Mouse (Mus musculus): ENCODE results near the gene Vangl1.
"Not testable (repeated sequence)": the region's sequence is repeated elsewhere in the genome, so short reads cannot be mapped to it uniquely, and the experiment has no call there.

Vangl1 gene

DNA sequence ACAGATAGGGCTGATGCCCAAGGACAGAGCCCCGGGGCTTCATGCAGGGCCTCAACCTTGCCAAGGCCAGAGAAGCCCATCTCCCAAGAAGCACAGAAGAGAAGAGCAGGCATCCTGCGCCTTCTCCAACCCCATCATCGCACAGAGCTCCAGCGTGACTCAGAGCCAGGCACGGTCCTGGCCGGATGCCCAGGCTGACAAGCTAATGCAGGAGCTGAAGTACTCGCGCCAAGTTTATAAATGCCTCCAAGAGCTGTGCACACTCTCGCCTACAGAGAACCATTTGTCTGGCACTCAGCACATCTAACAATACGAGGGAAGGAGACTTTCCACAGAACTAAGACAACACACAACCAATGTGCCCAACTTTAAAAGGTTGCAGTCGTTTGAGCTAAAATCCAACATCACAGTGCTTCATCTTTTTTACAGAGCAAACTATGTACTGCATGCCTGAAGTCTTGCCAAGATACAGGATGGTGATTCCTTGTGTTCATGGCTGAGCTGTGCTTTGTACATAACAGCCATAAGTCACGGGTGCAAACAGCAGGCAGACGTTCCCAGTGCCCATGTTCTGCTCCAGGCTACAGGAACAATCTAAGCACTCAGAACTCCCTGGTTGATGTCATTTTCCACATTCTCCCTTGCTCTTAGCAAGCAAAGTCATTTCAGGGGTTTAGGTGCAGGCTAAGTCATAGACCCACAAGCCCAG, 35.1 kb downstream of the Vangl1 start:
- DNase-seq (ENCODE audit: low read depth, low spot score): no peak

GRCm38 (mm10) chr3:102167555-102168210, 36.8 kb downstream of the Vangl1 start:
- no peak for DNase-seq (ENCODE audit: low read depth, low spot score)

GRCm38 (mm10) chr3:102166794-102167193, 37.7 kb downstream of the Vangl1 start:
- no peak for DNase-seq (ENCODE audit: low read depth, low spot score)

- no peak for DNase-seq (ENCODE audit: low read depth, low spot score)
These were observed 38.2 kb downstream of the Vangl1 start for GRCm38 (mm10) chr3:102166287-102166620.

GRCm38 (mm10) chr3:102165536-102166286, 38.8 kb downstream of the Vangl1 start:
- DNase-seq (ENCODE audit: low read depth, low spot score): no peak

DNA sequence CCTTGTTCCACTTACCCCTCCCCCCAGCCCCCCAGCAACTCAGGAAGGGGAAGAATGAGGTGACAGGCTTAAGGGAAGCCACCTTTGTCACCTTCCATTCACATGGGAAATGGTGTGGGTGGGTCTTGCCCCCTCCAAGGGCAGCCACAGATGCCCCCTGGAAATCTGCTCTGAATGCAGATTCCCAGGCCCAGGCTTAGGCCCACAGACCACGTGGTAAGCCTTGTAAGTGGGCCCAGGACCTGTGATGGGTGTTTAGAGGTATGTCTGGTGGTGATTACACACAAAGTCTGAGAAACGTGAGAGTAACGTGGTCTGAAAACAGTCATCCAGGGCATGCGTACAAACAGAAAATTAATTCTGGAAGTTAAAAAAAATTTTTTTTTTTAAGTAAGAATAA, 39.6 kb downstream of the Vangl1 start:
- no peak for DNase-seq (ENCODE audit: low read depth, low spot score)

DNA sequence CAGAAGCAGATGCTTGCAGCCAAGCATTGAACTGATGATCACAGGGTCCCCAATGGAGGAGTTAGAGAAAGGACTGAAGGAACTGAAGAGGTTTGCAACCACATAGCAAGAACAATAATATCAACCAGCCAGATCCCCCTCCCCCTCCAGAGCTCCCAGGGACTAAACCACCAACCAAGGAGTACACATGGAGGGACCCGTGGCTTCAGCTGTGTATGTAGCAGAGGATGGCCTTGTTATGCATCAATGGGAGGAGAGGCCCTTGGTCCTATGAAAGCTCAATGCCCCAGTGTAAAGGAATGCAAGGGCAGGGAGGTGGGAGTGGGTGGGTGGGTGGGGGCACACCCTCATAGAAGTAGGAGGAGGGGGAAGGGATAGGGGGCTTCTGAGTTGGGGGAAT, 40.6 kb downstream of the Vangl1 start:
- DNase-seq (ENCODE audit: low read depth, low spot score): not testable (repeated sequence)

DNA sequence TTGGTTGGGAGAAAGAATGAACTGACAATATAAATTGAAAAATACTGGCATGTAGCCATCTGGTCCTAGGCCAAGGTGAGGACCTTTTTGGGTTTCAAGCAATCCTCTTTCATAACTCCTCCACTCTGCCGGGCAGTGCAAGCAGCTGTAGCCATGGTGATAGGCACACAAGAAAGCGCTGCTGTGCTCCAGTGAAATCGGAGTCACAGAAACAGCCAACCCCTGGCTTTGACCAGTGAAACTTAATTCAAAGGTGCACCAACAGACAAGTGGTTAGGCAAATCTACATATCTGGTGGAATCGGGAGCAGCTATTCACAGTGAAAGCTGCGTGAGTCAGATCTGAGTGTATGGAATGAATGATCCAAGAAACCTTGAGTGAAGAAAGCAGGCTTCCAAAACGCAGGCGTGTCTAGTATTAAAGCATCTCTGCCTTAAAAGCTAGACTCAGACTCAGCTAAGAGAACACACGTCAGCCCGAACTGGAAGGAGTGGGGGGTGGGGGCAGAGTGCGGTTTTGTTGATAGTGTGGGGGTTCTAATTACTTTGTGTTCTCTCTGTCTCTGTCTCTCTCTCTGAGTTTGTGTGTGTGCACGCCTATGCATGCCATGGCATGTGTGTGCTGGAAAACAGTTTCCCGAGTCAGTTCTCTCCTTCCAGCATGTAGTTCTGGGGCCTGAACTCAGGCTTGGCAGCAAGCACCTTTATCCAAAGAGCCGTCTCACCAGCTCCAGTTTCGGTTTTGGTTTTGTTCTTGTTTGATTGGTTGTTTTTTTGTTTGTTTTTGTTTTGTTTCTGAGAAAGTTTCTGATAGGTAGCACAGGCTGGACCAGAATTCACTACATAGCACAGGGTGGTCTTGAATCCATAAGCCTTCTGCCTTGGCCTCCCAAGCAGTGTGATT, 44.8 kb downstream of the Vangl1 start:
- DNase-seq (ENCODE audit: low read depth, low spot score): no peak

GRCm38 (mm10) chr3:102158759-102159422, 45.6 kb downstream of the Vangl1 start:
- DNase-seq (ENCODE audit: low read depth, low spot score): no peak

DNA sequence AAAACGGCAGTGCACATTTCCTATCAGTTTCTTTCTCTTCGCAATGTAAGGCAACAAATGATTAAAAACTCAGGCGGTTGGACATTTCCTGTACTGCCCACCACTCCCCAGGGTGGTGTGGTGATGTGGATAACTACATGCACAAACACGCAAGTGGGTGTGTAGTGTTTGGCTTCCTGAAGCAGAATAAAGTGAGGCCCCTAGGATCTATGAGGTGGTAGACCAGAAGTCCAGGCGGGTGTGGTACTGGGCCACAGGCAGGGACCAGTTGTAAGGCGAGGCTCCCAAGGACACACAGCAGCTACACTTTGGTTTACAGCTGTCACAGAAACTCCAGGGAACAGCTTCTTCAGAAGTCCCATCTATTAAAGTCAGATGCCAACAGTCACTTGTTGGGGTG, 46.8 kb downstream of the Vangl1 start:
- no peak for DNase-seq (ENCODE audit: low read depth, low spot score)

DNA sequence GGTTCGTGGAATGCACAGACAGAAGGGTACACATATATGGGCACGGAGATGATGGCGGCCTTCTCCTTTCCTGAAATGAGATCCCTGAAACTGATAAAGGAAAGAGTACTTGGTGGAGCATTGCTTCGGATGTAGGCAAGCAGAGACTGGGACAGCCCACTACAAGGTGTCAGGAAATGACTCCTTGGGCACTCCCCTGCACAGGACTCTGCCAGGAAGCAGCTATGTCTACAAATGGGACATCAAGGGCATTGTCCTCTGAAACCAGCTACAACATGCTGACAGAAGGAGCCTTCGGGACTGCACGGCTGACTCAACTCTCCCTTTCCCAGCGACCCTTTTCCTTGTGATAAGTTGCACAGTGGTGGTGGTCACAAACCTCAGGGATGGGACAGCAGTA, 47.8 kb downstream of the Vangl1 start:
- DNase-seq (ENCODE audit: low read depth, low spot score): no peak

DNA sequence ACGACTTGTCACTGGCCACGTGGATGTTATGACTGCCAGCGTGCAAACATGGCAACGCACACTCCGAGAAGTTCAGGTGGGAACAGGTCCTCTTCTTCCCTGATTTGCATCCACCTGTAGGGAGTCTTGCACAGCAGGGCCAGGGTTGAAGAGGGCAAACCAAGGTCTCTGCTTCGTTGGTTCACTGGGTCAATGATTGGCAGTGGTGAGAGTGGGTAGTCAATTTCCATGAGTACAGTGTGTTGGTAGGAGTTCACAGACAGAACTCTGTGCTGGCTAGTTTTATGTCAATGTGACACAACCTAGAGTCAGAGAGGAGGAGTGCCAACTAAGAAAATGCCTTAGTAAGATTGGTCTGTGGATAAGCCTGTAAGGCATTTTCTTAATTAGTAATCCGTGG, 50.4 kb downstream of the Vangl1 start:
- DNase-seq (ENCODE audit: low read depth, low spot score): no peak

DNA sequence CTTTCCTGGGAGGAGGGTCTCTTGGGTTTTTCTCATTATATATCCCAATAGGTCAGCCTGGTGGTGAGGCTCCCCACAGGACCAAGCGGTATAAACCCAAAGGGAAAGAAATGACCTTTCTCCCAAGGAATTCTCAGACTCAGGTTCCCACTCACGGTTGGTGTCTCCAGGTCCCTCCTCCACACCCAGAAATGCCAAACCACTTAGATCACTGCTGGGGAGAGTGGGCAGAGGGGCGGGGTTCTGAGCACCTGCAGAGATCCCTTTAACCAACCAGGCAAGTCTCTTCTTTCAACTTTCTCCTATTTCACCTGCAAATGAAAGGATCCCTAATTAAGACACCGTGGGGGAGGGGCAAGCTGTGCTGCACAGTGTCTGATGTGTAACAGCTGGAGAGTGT, 51.6 kb downstream of the Vangl1 start:
- no peak for DNase-seq (ENCODE audit: low read depth, low spot score)

DNA sequence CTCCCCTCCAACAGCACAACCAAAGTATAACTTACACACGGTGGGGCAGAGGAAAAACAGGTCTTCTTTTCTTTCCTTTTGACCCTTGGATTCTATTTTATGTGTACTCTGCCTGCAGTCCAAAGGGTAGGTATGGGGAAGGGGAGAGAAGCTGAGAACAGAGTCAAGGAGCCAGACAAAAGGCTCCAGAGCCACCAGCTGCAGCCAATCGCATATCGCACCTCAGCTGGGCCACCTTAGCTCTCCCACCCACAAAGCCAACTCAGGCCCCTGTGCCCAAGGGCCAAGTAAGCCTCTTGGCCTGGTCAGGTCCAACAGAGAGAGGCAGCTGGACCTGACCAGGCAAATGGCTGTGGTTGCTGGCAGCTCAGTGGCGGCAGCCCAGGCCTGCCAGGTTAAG, 52.0 kb downstream of the Vangl1 start:
- no peak for DNase-seq (ENCODE audit: low read depth, low spot score)

- DNase-seq (ENCODE audit: low read depth, low spot score): no peak
These were observed 52.6 kb downstream of the Vangl1 start for GRCm38 (mm10) chr3:102151850-102152249.

DNA sequence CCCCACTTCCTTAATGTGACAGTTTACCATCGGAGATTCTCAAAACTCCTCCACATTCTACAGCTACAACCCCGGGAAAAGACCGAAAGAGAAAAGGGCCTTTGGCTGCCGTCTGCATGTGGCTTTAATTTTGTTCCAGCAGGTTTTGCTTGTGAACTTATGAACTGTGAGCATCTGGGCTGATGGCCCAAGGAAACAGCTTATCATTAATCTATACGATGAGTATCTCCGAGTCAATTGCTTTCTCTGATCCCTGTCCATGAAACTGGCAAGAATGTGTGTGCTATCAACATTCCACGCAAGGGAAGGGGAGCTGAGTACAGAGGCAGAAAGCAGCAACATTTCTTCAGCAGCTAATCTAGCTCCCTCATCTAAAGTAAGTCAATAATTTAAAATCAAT, 54.6 kb downstream of the Vangl1 start:
- DNase-seq (ENCODE audit: low read depth, low spot score): no peak

GRCm38 (mm10) chr3:102147189-102147588, 57.3 kb downstream of the Vangl1 start:
- DNase-seq (ENCODE audit: low read depth, low spot score): no peak

DNA sequence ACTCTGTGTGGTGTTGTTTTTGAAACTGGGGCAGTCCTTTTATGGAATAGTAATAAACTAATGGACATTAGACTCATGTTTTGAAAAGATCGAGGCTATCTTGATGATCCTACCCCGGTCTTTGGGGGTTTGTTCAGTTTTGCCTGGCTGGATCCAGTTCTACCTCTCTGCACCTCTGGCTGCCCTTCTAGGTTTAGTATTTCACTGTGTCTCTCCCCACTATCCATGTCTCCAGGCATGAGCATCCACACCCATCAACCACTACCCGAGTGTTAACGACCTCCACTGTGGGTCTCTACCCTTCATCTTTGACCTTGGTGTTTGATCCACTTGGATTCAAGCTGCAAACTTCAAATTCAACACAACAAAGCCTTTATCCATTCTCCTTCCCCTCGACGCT, 58.1 kb downstream of the Vangl1 start:
- no peak for DNase-seq (ENCODE audit: low read depth, low spot score)

DNA sequence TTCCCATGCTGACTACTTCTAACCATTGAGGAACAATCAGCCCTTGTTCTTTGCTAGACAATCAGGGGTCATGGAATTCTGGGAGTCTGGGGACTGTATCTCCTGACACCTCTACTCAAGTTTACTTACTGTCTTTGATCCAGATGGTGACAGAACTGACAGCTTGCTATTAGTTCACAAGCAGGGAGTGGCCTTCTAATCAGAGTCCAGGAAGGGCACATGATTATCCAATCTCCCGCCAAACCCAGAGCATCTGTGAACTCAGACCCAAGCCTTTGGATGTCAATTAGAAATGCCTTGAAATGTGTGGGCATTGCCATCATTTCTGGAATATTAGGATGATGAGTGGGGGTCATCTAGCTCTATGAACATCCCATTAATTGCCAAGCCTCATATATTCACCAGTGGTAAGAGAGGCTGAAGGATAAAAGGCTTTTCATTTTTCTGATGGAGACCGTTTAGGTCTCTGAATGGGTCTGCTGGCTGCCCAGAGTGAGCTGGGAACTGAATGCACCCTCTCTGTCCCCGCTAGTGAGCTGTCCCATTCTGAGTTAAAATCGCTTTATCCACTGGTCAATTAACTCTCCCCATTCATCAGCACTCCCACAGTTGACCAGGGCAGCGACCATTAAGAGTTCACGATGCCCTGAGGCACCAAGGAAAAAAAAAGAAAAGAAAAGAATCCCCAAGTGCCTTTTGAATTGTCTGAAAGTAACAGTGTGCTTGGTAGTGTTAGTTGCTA, 58.7 kb downstream of the Vangl1 start:
- DNase-seq (ENCODE audit: low read depth, low spot score): no peak

DNA sequence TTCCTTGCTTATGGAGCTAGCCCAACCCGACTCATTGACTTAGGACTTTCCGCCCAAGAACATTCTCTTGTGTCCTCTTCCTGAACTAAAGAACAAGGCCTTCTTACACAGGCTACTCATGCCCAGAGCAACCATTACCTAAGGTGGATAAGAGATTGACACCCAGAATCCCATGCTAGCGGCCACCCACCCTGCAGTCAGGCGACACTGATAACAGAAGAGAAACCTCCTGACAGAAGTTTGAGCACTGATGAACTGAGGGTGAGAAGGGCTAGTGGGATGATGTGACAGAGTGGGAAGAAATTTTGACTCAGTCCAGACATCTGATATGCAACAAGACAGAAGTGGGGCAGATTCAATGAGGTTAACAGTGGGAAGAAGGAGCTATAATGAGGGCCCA, 60.1 kb downstream of the Vangl1 start:
- DNase-seq (ENCODE audit: low read depth, low spot score): no peak

DNA sequence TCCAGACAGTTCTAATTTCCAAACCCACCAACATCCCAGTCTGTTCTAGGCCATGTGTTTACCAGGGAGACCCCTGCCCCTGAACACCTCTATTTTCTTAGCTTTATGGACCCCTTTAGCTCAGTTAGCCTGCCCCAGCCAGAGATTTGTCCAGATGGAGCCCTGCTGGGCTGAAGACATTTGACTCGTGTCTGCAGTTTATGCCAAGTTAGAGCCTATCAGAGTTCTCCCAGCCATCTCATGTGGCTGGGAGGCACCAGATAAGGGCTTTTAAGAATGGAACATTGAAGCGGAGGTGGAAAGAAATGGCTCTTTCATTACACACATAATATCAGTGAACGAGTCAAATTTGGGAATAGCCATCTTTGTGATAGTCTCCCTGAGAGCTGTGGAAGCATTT, 61.0 kb downstream of the Vangl1 start:
- DNase-seq (ENCODE audit: low read depth, low spot score): no peak

Measured in embryo, embryonic 11.5 days (tissue).